Mouse (Mus musculus) right cerebral cortex, postnatal 25 days (tissue): ENCODE data around the gene Asf1a.
"Not testable (repeated sequence)": the region's sequence is repeated elsewhere in the genome, so short reads cannot be mapped to it uniquely, and the experiment has no call there.

Source experiments
- DNase-seq: peaks from one replicate; pipeline ENCODE4 v3.0.0; 2022

The Asf1a gene

GRCm38 (mm10) chr10:53650683-53651082 lies 54.1 kb downstream of the Asf1a start:
- DNase-seq, result no peak

GRCm38 (mm10) chr10:53654239-53654638 lies 57.7 kb downstream of the Asf1a start:
- DNase-seq, result not testable (repeated sequence)
